In genomic region chr5:31137658-31138057, GRCm38 (mm10) we compare ENCODE assay signal across 10 mouse cellular contexts. TPM values are rescaled to one million over a fixed set of nuclear protein-coding genes. Genes with fewer than 3 reads are reported as not detected.
A peak's percentile ranks its signal among the peaks of the same experiment; 100 is the strongest.
DNase-seq lines count a peak whose midpoint lies in the region; ATAC-seq and TF ChIP-seq lines count a peak whose summit lies in the region.
"Had no signal": no experiment of that assay in that cellular context is flagged by ENCODE, and none has a peak within 500 bp of the region (broad histone marks: within the 10 kb centered on the region; RNA-seq: fewer than 3 reads in every experiment).

No protein-coding gene starts in this region.

- WGBS in lung, embryonic 15.5 days: 2% methylated on average over 13 of the region's 13 CpGs
- 5% methylated on average over 13 of the region's 13 CpGs for WGBS in lung, adult 2 months
- 1% methylated on average over 13 of the region's 13 CpGs for WGBS in limb, embryonic 14.5 days

- H3K9ac ChIP-seq in lung, embryonic 15.5 days: no peak overlapping the region
- H3K9ac ChIP-seq in limb, embryonic 14.5 days (ENCODE audit: low read depth, low read length, severe bottlenecking): no peak overlapping the region

- H3K4me2 ChIP-seq in lung, embryonic 15.5 days: peak overlapping the region; percentile 31
- H3K4me2 ChIP-seq in limb, embryonic 14.5 days (replicated peaks; ENCODE audit: low read depth, low read length, severe bottlenecking): peak overlapping the region; percentile 23; the same call in 1 of the 2 replicates

- H3K27me3 ChIP-seq in lung, embryonic 15.5 days: peaks cover 69% of the 10 kb centered on the region
- peaks cover 63% of the 10 kb centered on the region for H3K27me3 ChIP-seq in limb, embryonic 14.5 days (ENCODE audit: control insufficient read depth, insufficient read depth, low read length)

- H3K9me3 ChIP-seq in lung, embryonic 15.5 days: no peaks in the 10 kb centered on the region
- H3K9me3 ChIP-seq in limb, embryonic 14.5 days (ENCODE audit: control insufficient read depth, low read length): no peaks in the 10 kb centered on the region

- DNase-seq in embryo, embryonic 10 days (ENCODE audit: low spot score): peak; percentile 16
- DNase-seq in embryo, embryonic 9.5 days (ENCODE audit: extremely low spot score): no peak
- DNase-seq in lung, adult 2 months: no peak
- DNase-seq in limb, embryonic 14.5 days (ENCODE audit: low spot score): no peak
- DNase-seq in adrenal gland, adult (ENCODE audit: inconsistent age in 2 of 2, low spot score in 1 of 2): no peak
- DNase-seq in right cerebral cortex, postnatal 36 days (ENCODE audit: low spot score in 2 of 2): no peak
- no peak for DNase-seq in urinary bladder, postnatal 25 days (ENCODE audit: low spot score)
- DNase-seq: right cerebral cortex, postnatal 25 days had no signal

- no peak for TF ChIP-seq CTCF in lung, adult 2 months (IDR thresholded peaks at IDR 0.05; ENCODE audit: insufficient read depth, low read length)

- no peak overlapping the region for H3K27ac ChIP-seq in lung, embryonic 15.5 days
- no peak overlapping the region for H3K27ac ChIP-seq in limb, embryonic 14.5 days (replicated peaks; ENCODE audit: low read depth, low read length)

- peaks cover 9% of the 10 kb centered on the region for H3K4me1 ChIP-seq in lung, embryonic 15.5 days
- H3K4me1 ChIP-seq in lung, adult 2 months (ENCODE audit: control insufficient read depth, insufficient read depth, low read length): peaks cover 4% of the 10 kb centered on the region; the same call in 1 of the 2 replicates
- no peaks in the 10 kb centered on the region for H3K4me1 ChIP-seq in limb, embryonic 14.5 days (ENCODE audit: control insufficient read depth, insufficient read depth, low read length)

- ATAC-seq in lung, embryonic 15.5 days (ENCODE audit: borderline replicate concordance, extremely low read depth, low FRiP score, low TSS enrichment): no peak
- no peak for ATAC-seq in limb, embryonic 14.5 days (ENCODE audit: low FRiP score, low read depth)
- ATAC-seq: inflammation-experienced regulatory T-cells, adult 6 months had no signal

- H3K36me3 ChIP-seq in lung, embryonic 15.5 days: peaks cover 7% of the 10 kb centered on the region; the same call in 1 of the 2 replicates
- 0 out of 2 replicates have a peak, but pooled peaks cover 7% of the 10 kb centered on the region for H3K36me3 ChIP-seq in limb, embryonic 14.5 days (ENCODE audit: control insufficient read depth, insufficient read depth, low read length)

- H3K4me3 ChIP-seq in lung, embryonic 15.5 days: no peak overlapping the region; the same call in 1 of the 2 replicates
- no peak overlapping the region for H3K4me3 ChIP-seq in lung, adult 2 months (replicated peaks; ENCODE audit: extremely low read depth, low read depth, low read length)
- peak overlapping the region; percentile 14; the same call in 1 of the 2 replicates for H3K4me3 ChIP-seq in limb, embryonic 14.5 days (replicated peaks; ENCODE audit: low read length)

- no peak for TF ChIP-seq POLR2A in lung, adult 2 months (IDR thresholded peaks at IDR 0.05; ENCODE audit: borderline replicate concordance, extremely low read depth, low read depth, low read length)
- TF ChIP-seq POLR2A in limb, embryonic 14.5 days (IDR thresholded peaks at IDR 0.05; ENCODE audit: borderline replicate concordance, extremely low read depth, insufficient read depth, insufficient read length): no peak

RNA-seq across cellular contexts. Expression of gene Ucn, which starts 1.0 kb away (rescaled TPM):
- not detected in 2 replicates for polyA plus RNA-seq in lung, embryonic 15.5 days (2015; fragmentation: Nextera tagmentation; extraction: Ambion mirVana)
- polyA plus RNA-seq in lung, adult 2 months (2012; rRNA removed): not detected in 2 replicates
- polyA plus RNA-seq in limb, embryonic 14.5 days (2012; rRNA removed): 0.16 TPM in 1 of 2 replicates, not detected in the other
- polyA plus RNA-seq in limb, embryonic 14.5 days (2014; fragmentation: Nextera tagmentation; extraction: Ambion mirVana): 0.46 TPM in 1 of 2 replicates, not detected in the other
- polyA plus RNA-seq: inflammation-experienced regulatory T-cells, adult 6 months had no signal

RNA-seq across cellular contexts. Expression of gene Mpv17, which starts 16.4 kb away (rescaled TPM):
- polyA plus RNA-seq in lung, embryonic 15.5 days (2015; fragmentation: Nextera tagmentation; extraction: Ambion mirVana): 51.3 and 60.6 TPM in 2 replicates
- polyA plus RNA-seq in lung, adult 2 months (2012; rRNA removed): 86.4 and 93.4 TPM in 2 replicates
- 78.5 and 103 TPM in 2 replicates for polyA plus RNA-seq in limb, embryonic 14.5 days (2012; rRNA removed)
- polyA plus RNA-seq in limb, embryonic 14.5 days (2014; fragmentation: Nextera tagmentation; extraction: Ambion mirVana): 49.4 and 61.8 TPM in 2 replicates

RNA-seq across cellular contexts. Expression of gene Trim54, which starts 21.1 kb away (rescaled TPM):
- polyA plus RNA-seq in lung, embryonic 15.5 days (2015; fragmentation: Nextera tagmentation; extraction: Ambion mirVana): 0.36 and 0.70 TPM in 2 replicates
- 3.8 and 14.9 TPM in 2 replicates for polyA plus RNA-seq in lung, adult 2 months (2012; rRNA removed)
- 8.1 and 8.7 TPM in 2 replicates for polyA plus RNA-seq in limb, embryonic 14.5 days (2012; rRNA removed)
- polyA plus RNA-seq in limb, embryonic 14.5 days (2014; fragmentation: Nextera tagmentation; extraction: Ambion mirVana): 4.9 and 6.2 TPM in 2 replicates
- polyA plus RNA-seq: inflammation-experienced regulatory T-cells, adult 6 months had no signal

RNA-seq across cellular contexts. Expression of gene Slc30a3, which starts 29.6 kb away (rescaled TPM):
- polyA plus RNA-seq in lung, embryonic 15.5 days (2015; fragmentation: Nextera tagmentation; extraction: Ambion mirVana): 0.25 and 0.29 TPM in 2 replicates
- polyA plus RNA-seq in lung, adult 2 months (2012; rRNA removed): 0.10 TPM in 1 of 2 replicates, not detected in the other
- polyA plus RNA-seq in limb, embryonic 14.5 days (2012; rRNA removed): 0.82 and 0.86 TPM in 2 replicates
- 0.53 and 0.91 TPM in 2 replicates for polyA plus RNA-seq in limb, embryonic 14.5 days (2014; fragmentation: Nextera tagmentation; extraction: Ambion mirVana)

RNA-seq across cellular contexts. Expression of gene Dnajc5g, which starts 31.6 kb away (rescaled TPM):
- polyA plus RNA-seq in lung, embryonic 15.5 days (2015; fragmentation: Nextera tagmentation; extraction: Ambion mirVana): not detected in 2 replicates
- not detected in 2 replicates for polyA plus RNA-seq in lung, adult 2 months (2012; rRNA removed)
- polyA plus RNA-seq in limb, embryonic 14.5 days (2012; rRNA removed): not detected in 2 replicates
- not detected in 2 replicates for polyA plus RNA-seq in limb, embryonic 14.5 days (2014; fragmentation: Nextera tagmentation; extraction: Ambion mirVana)
- polyA plus RNA-seq: inflammation-experienced regulatory T-cells, adult 6 months had no signal
